Mouse (Mus musculus) right cerebral cortex, postnatal 25 days (tissue): ENCODE results near the gene Krtap4-13.
"Not testable (repeated sequence)": the region's sequence is repeated elsewhere in the genome, so short reads cannot be mapped to it uniquely, and the experiment has no call there.

Experiments
- DNase-seq: peaks from one replicate; pipeline ENCODE4 v3.0.0; 2022

Krtap4-13 gene

GRCm38 (mm10) chr11:99809792-99810191 is at the start of gene Krtap4-13:
TSS of gene Krtap4-13 (minus strand) at chr11:99809892.
- not testable (repeated sequence) for DNase-seq

- DNase-seq, result no peak
Observed at GRCm38 (mm10) chr11:99858761-99859160, 49.1 kb upstream of the Krtap4-13 start.

DNA sequence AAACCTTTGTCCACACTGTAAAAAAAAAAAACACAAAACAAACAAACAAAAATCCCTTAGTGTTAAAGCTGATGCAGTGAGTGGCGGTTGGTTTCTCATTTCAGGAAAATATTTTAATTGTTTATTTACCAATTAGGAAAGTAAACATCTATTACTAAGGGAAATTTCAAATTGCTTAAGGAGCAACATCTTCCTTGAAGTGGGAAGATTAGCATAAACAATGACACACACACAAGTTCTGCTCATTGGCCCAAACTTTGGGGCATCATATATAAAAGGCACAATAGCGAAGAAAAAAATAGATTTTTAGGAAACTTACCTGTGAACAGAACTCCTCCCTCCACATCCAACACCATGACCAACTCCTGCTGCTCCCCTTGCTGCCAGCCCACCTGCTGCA is 47.9 kb upstream of the Krtap4-13 start, which contains the start of gene Gm11568:
TSS of gene Gm11568 (plus strand) at position 301 of the 400 bp plus-strand sequence.
- DNase-seq, result no peak

DNA sequence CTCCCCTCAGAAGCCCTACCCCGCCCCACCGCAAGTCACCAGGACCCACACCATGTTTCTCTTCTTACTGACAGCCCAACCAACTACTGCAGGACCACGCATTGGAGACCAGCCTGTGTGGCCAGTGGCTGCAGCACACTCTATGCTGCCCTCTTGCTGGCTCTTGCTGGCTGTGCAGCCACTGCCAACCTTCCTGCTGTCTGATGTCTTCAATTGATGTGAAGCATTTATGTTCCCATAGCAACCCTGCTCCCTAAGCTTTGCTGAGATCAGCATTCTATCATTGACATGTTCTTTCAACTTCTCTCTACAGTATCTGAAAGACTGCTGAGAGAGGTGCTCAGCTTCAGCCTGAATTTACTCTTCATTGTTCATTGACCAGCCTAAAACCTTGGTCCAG is 44.4 kb upstream of the Krtap4-13 start:
- no peak for DNase-seq

DNA sequence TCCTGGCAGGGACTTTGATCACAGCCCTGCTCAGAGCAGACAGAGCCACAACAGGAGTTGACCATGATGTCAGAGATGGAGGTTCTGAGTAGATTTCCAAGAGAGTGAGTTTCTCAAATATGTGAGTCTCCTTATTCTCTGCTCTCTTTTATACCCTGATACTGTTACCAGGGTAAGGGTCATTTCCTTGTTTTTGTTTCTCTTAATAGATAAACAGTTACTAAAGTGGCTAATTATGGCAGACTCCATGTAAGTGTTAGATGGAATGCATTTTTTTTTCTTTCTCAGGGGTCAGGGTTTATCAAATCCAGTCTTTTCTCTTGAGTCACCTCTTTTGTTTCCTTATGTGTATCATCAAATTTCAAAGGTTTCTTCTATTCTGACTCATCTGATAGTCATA is 41.8 kb upstream of the Krtap4-13 start, which contains the start of gene Krtap4-16:
TSS of gene Krtap4-16 (minus strand) at position 101 of the 400 bp plus-strand sequence.
- no peak for DNase-seq

- DNase-seq, result no peak
Observed at GRCm38 (mm10) chr11:99846746-99847145, 37.1 kb upstream of the Krtap4-13 start.

DNA sequence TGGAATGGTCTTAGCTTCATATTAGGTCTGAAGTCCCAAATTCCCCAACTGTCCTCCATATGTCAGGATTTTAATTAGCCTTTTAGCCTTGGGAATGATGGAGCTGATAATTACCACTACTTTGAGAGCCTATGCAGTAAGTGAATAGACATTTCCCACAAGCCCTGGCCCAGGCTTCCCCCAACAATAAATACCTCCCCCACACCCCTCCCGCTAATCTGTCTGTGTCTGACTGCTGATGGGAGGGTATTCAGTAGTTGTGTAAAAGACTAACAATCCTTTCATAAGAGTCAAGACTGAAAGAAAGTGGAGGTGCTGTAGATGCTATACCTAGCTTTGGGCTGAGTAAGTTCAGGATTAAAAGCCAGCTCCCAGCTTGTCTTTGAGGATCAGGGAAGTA is 32.5 kb upstream of the Krtap4-13 start:
- DNase-seq, result no peak

DNA sequence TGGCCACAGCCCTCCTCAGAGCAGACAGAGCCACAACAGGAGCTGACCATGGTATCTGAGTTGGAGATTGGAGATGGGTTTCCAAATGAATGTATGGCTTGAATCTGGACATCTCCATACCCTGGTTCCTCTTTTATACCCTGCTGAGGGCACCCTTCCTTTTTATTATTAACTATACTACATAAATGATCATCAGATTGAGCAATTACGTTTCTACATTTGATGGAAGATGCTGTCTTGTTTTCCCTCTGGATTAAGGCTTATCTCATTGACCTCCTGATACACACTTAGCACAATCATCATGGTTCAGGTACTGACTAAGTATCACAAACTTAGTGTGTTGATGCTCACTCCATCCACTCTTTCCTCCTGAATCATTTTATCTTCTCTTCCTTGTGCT is 28.3 kb upstream of the Krtap4-13 start, which contains the start of gene 2300003K06Rik:
TSS of gene 2300003K06Rik (minus strand) at position 101 of the 400 bp plus-strand sequence.
- no peak for DNase-seq

DNA sequence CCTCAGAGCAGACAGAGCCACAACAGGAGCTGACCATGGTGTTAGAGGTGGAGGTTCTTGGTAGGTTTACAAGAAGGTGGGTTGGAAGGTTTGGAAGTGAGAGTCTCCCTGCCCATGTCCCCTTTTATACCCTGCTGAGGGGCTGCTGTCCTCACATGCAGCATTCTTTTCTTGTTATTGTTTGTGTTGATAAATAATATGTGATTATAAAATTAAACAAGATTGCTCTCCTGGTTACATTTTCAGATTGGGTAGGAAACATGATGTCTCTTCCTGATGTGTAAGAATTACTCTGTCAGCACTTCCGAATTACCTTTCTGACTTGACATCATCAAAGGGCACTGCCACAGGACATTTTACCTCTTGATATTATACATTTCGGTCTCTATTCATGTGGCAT is 5.9 kb upstream of the Krtap4-13 start, which contains the start of gene Gm11564:
TSS of gene Gm11564 (minus strand) at position 101 of the 400 bp plus-strand sequence.
- not testable (repeated sequence) for DNase-seq

GRCm38 (mm10) chr11:99804346-99804745 is 5.3 kb downstream of the Krtap4-13 start, which contains the start of gene Gm11554:
TSS of gene Gm11554 (minus strand) at chr11:99804446.
- DNase-seq, result not testable (repeated sequence)

GRCm38 (mm10) chr11:99798832-99799231 is 10.9 kb downstream of the Krtap4-13 start, which contains the start of gene Gm11569:
TSS of gene Gm11569 (minus strand) at chr11:99798932.
- not testable (repeated sequence) for DNase-seq

GRCm38 (mm10) chr11:99793367-99793766 is 16.3 kb downstream of the Krtap4-13 start, which contains the start of gene Gm11596:
TSS of gene Gm11596 (minus strand) at chr11:99793467.
- DNase-seq, result no peak

GRCm38 (mm10) chr11:99784900-99785299 is 24.8 kb downstream of the Krtap4-13 start, which contains the start of gene Krtap4-9:
TSS of gene Krtap4-9 (plus strand) at chr11:99785200.
- not testable (repeated sequence) for DNase-seq

- no peak for DNase-seq
Observed at GRCm38 (mm10) chr11:99780604-99781003, 29.1 kb downstream of the Krtap4-13 start, which contains the start of gene Krtap4-8. TSS of gene Krtap4-8 (minus strand) at chr11:99780704.

DNA sequence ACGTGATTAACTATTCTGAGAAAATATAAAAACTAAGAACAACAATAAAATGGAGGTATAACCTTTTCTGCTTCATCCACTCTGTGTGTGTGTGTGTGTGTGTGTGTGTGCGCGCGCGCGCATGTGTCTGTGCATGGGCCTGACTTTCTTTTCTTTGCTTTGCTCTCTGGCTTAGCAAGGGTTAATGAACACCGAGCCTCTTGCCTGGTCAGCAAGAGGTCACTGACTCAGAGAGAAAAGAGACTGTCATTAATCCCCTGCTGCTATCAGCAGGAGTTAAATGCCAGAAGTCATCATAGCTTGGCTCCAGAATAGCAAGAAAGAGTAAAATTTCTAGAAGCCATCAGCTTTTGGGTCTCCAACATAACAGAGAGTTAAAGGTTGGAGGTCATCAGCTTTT is 31.3 kb downstream of the Krtap4-13 start:
- DNase-seq, result no peak

DNA sequence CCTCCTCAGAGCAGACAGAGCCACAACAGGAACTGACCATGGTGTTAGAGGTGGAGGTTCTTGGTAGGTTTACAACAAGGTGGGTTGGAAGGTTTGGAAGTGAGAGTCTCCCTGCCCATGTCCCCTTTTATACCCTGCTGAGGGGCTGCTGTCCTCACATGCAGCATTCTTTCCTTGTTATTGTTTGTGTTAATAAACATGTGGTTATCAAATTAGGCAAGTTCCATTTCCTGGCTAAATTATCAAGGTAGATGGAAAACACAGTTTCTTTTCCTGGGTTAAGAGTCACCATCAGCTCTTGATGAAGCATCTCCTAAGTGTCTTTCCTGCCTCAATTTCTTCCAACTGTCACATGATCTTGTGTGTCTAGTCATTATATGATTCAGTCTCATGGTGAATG is 36.9 kb downstream of the Krtap4-13 start, which contains the start of gene Gm11595:
TSS of gene Gm11595 (minus strand) at position 101 of the 400 bp plus-strand sequence.
- not testable (repeated sequence) for DNase-seq

- DNase-seq, result no peak
Observed at GRCm38 (mm10) chr11:99768410-99768809, 41.3 kb downstream of the Krtap4-13 start.
